Mouse (Mus musculus) kidney, adult 2 months (tissue): ENCODE results near the gene AA986860.

Experiments used
- CTCF ChIP-seq: fragments of 200-500 bp; conservative IDR thresholded peaks from 2 replicates; pipeline ENCODE4 v1.5.1; 2011; ENCODE audit warnings: low read depth, mild to moderate bottlenecking, control low read depth, low read length, moderate library complexity, mixed read lengths; ENCODE audit not compliant: insufficient read depth, insufficient read length
- POLR2A ChIP-seq: fragments of 200-500 bp; IDR thresholded peaks from one replicate; pipeline ENCODE4 v1.6.1; 2011; ENCODE audit warnings: low read depth, low read length, control low read depth

- TF ChIP-seq CTCF, result no peak
- TF ChIP-seq POLR2A, result no peak
Observed at GRCm38 (mm10) chr1:130745591-130745990, 13.8 kb downstream of the AA986860 start.
